Mouse (Mus musculus): ENCODE measurements around the gene Gm21312. TPM values are rescaled to one million over a fixed set of nuclear protein-coding genes. Genes with fewer than 3 reads are reported as not detected.

Gene Gm21312
- polyA plus RNA-seq, 1 experiment from 2014 or later, result not detected

DNA sequence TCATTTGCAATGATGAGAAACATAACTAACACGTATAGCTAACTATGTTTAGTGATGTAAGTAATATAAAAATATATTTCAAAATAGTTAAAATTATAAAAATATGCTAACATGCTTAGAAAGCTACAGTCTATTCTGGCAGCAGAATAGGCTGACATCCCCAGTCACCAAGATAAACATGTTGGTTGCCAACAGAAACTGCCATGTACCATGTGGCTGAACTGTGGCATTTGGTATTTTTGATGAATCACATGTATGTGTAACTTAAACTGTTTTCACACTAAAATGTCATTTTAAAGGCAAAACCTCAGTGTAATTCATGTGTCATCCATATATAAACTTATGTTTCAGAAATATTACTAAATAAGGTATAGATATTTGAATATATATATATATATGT lies 32.8 kb downstream of the Gm21312 start:
- Histone ChIP-seq H3K27me3 (ENCODE audit: insufficient read depth, low read length) (no peaks in the 10 kb centered on the region), H3K36me3 (replicated peaks; ENCODE audit: insufficient read depth, low read length) (no peaks in the 10 kb centered on the region), H3K4me1 (ENCODE audit: insufficient read depth) (no peaks in the 10 kb centered on the region), H3K4me3 (ENCODE audit: low read depth, low read length) (no peak overlapping the region), H3K27ac (ENCODE audit: low read depth) (no peak overlapping the region), H3K9me3 (ENCODE audit: low read length) (no peaks in the 10 kb centered on the region), H3K9ac (replicated peaks) (no peak overlapping the region), H3K4me2 (ENCODE audit: low read depth, low read length) (no peak overlapping the region)
- 64% methylated on average over 1 of the region's 1 CpGs for WGBS (ENCODE audit: insufficient replicate concordance)
- no peak for ATAC-seq
- DNase-seq, result no peak
- TF ChIP-seq CTCF (IDR thresholded peaks at IDR 0.05; ENCODE audit: low read depth) (no peak), EP300 (IDR thresholded peaks at IDR 0.05; ENCODE audit: low read depth) (no peak)

DNA sequence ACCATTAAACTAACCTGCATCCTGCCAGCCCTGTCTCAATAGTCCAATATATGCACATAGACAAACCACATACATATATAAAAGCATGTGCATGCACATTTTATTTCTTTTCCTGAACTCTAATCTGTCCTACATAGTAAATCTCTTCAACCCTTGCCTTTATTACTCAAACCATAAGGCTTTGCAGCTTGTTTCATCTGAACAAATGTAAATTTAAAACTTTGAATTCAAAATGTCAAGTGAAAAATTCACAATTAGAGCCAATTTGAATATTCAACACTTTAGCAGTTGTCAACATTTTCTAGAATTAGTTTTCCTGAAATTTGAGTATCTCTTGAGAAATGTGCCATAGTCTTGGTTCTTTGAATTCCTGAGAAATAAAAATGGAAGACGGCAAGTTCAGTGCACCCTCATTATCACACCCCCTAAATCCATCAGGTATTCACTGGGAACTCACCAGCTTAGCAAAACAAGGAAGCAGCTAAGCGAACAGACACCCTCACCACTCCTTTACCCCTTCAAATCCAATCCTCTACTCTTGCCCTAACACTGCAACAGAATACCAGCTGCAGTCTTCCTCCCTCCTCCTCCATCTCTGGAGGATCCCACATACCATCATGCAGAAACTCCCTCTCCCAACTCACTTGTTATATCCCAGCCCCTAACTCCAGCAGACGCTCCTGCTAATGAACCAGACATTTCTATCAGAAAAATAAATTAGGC lies 33.6 kb downstream of the Gm21312 start:
- Histone ChIP-seq H3K36me3 (replicated peaks; ENCODE audit: insufficient read depth, low read length) (no peaks in the 10 kb centered on the region), H3K4me2 (ENCODE audit: low read depth, low read length) (no peak overlapping the region), H3K9ac (replicated peaks) (no peak overlapping the region), H3K9me3 (ENCODE audit: low read length) (no peaks in the 10 kb centered on the region), H3K27ac (ENCODE audit: low read depth) (no peak overlapping the region), H3K27me3 (ENCODE audit: insufficient read depth, low read length) (no peaks in the 10 kb centered on the region), H3K4me3 (ENCODE audit: low read depth, low read length) (no peak overlapping the region), H3K4me1 (ENCODE audit: insufficient read depth) (no peaks in the 10 kb centered on the region)
- no peak for TF ChIP-seq CTCF (IDR thresholded peaks at IDR 0.05; ENCODE audit: low read depth)
- TF ChIP-seq EP300 (IDR thresholded peaks at IDR 0.05; ENCODE audit: low read depth), result no peak
- DNase-seq, result no peak
- WGBS (ENCODE audit: insufficient replicate concordance), result 63% methylated on average over 3 of the region's 3 CpGs
- ATAC-seq, result no peak

DNA sequence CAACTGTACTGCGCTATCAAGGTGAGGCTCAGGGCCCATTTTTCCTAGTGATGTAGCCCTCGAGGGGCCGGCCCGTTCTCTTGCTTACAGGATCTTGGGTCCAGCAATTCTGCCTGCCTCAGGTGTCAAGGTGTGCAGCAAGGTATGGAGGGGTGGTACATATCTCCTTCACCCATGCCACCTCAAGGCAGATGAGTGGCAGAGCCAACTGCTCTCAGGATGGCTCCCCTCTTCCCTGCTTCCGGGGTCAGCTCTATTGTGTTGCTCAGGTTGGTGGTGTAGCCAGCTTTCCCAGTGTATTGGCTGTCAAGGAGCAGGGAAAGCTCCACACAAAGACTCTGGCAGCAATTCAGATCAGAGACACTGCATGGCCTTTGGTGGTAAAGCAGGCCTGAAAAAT lies 37.7 kb downstream of the Gm21312 start:
- no peak for TF ChIP-seq CTCF (IDR thresholded peaks at IDR 0.05; ENCODE audit: low read depth)
- no peak for TF ChIP-seq EP300 (IDR thresholded peaks at IDR 0.05; ENCODE audit: low read depth)
- H3K27me3 ChIP-seq (ENCODE audit: insufficient read depth, low read length), result no peaks in the 10 kb centered on the region
- H3K4me2 ChIP-seq (ENCODE audit: low read depth, low read length), result no peak overlapping the region
- H3K36me3 ChIP-seq (replicated peaks; ENCODE audit: insufficient read depth, low read length), result no peaks in the 10 kb centered on the region
- no peaks in the 10 kb centered on the region for H3K9me3 ChIP-seq (ENCODE audit: low read length)
- H3K27ac ChIP-seq (ENCODE audit: low read depth), result no peak overlapping the region
- WGBS (ENCODE audit: insufficient replicate concordance), result 79% methylated on average over 5 of the region's 5 CpGs
- no peak overlapping the region for H3K9ac ChIP-seq (replicated peaks)
- no peak for DNase-seq
- no peaks in the 10 kb centered on the region for H3K4me1 ChIP-seq (ENCODE audit: insufficient read depth)
- no peak overlapping the region for H3K4me3 ChIP-seq (ENCODE audit: low read depth, low read length)
- no peak for ATAC-seq

DNA sequence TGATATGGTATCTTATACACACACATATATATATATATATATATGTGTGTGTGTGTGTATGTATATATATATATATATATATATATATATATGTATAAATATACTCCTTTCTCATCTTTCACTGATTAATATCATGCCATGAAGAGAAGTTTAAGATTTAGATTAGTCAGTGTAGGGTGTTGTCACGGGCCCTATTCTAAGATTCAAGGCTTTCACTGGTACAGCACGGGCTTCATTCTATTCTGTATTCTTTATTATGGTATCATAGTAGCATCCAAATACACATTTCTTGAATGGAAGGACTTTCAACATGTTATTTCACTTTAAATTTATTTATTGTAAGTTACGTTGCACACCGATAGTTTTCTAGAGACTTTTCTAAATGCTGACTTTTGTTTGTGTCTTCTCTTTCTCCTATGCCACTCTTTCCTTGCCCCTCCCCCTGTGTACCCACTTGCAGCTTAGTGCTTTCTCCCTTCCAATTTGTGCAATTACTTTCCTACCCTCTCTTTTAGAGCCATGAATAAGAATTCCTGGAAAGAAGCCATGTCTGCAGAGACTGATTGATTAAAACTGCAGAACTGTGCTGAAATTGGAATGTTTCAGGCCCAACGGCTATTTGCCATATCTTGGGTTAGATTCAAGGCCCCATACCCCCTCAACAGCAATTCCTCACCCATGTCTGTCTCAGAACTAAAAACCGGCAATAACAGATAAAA lies 43.6 kb downstream of the Gm21312 start:
- ATAC-seq, result no peak
- Histone ChIP-seq H3K4me1 (ENCODE audit: insufficient read depth) (no peaks in the 10 kb centered on the region), H3K9ac (replicated peaks) (no peak overlapping the region), H3K36me3 (replicated peaks; ENCODE audit: insufficient read depth, low read length) (no peaks in the 10 kb centered on the region), H3K4me3 (ENCODE audit: low read depth, low read length) (no peak overlapping the region), H3K27me3 (ENCODE audit: insufficient read depth, low read length) (no peaks in the 10 kb centered on the region), H3K4me2 (ENCODE audit: low read depth, low read length) (no peak overlapping the region), H3K27ac (ENCODE audit: low read depth) (no peak overlapping the region), H3K9me3 (ENCODE audit: low read length) (no peaks in the 10 kb centered on the region)
- 72% methylated on average over 6 of the region's 6 CpGs for WGBS (ENCODE audit: insufficient replicate concordance)
- DNase-seq, result no peak
- no peak for TF ChIP-seq CTCF (IDR thresholded peaks at IDR 0.05; ENCODE audit: low read depth)
- no peak for TF ChIP-seq EP300 (IDR thresholded peaks at IDR 0.05; ENCODE audit: low read depth)

Other genes starting within 250 kb of the Gm21312 start
- not detected in 2 replicates for gene Gm21293, start 34.0 kb upstream of the Gm21312 start, polyA plus RNA-seq (2015; fragmentation: Nextera tagmentation; extraction: Ambion mirVana)
- not detected in 2 replicates for gene Gm6763, start 25.5 kb upstream of the Gm21312 start, polyA plus RNA-seq (2015; fragmentation: Nextera tagmentation; extraction: Ambion mirVana)
- not detected in 2 replicates for gene Gm8764, start 17.0 kb upstream of the Gm21312 start, polyA plus RNA-seq (2015; fragmentation: Nextera tagmentation; extraction: Ambion mirVana)
- gene Gm21304, start 8.5 kb upstream of the Gm21312 start, polyA plus RNA-seq (2015; fragmentation: Nextera tagmentation; extraction: Ambion mirVana), result not detected in 2 replicates
- gene Gm20765, start 8.5 kb downstream of the Gm21312 start, polyA plus RNA-seq (2015; fragmentation: Nextera tagmentation; extraction: Ambion mirVana), result not detected in 2 replicates
- not detected in 2 replicates for gene Gm4340, start 17.0 kb downstream of the Gm21312 start, polyA plus RNA-seq (2015; fragmentation: Nextera tagmentation; extraction: Ambion mirVana)